Mouse (Mus musculus) ES-E14 (cell line): ENCODE measurements around the gene Hectd4. TPM values are rescaled to one million over a fixed set of nuclear protein-coding genes. Genes with fewer than 3 reads are reported as not detected.

Source experiments
- DNase-seq: peaks from one replicate; pipeline ENCODE4 v3.0.0-alpha.2; 2013; ENCODE audit warnings: low read depth, low spot score
- H3K27ac ChIP-seq: 2 replicates; pipeline ENCODE4 v1.5.1; 2012; ENCODE audit warnings: low read depth, mild to moderate bottlenecking, low read length, moderate library complexity, mixed read lengths; ENCODE audit not compliant: poor library complexity, insufficient read depth, severe bottlenecking
- H3K36me3 ChIP-seq: 2 replicates; pipeline ENCODE4 v1.6.1; 2012; ENCODE audit warnings: mild to moderate bottlenecking, low read length, moderate library complexity, mixed read lengths; ENCODE audit not compliant: control insufficient read depth, poor library complexity, insufficient read depth, severe bottlenecking
- H3K4me1 ChIP-seq, 2 experiments: fragments of 150-350 bp in 1 of 2; sonication (generic) in 1 of 2; 2 replicates each; pipeline ENCODE4 v1.6.1; 2012; ENCODE audit warnings: low read length in 2 of 2, mild to moderate bottlenecking in 1 of 2, mixed read lengths in 1 of 2; ENCODE audit not compliant: control insufficient read depth in 2 of 2, insufficient read depth in 2 of 2, poor library complexity in 1 of 2
- H3K4me3 ChIP-seq, 2 experiments: fragments of 150-350 bp in 1 of 2; sonication (generic) in 1 of 2; 2 replicates each; pipeline ENCODE4 v1.5.1; 2012; ENCODE audit warnings: low read length in 2 of 2, low read depth in 1 of 2, mild to moderate bottlenecking in 1 of 2, mixed read lengths in 1 of 2; ENCODE audit not compliant: insufficient read depth in 1 of 2, poor library complexity in 1 of 2, severe bottlenecking in 1 of 2
- H3K9ac ChIP-seq: 2 replicates; pipeline ENCODE4 v1.6.1; 2012; ENCODE audit warnings: low read depth, mild to moderate bottlenecking, low read length, mixed read lengths; ENCODE audit not compliant: poor library complexity, insufficient read depth, severe bottlenecking
- H3K9me3 ChIP-seq: fragments of 150-350 bp; sonication (generic); 2 replicates; pipeline ENCODE4 v1.6.1; 2012; ENCODE audit warnings: low read depth, mild to moderate bottlenecking, low read length; ENCODE audit not compliant: control insufficient read depth, insufficient read depth
- CHD2 ChIP-seq: IDR thresholded peaks from 2 replicates; pipeline ENCODE4 v1.6.1; 2014; ENCODE audit warnings: mild to moderate bottlenecking, low read depth, low read length, inconsistent platforms
- HCFC1 ChIP-seq: IDR thresholded peaks from 2 replicates; pipeline ENCODE4 v1.6.1; 2012; ENCODE audit warnings: low read length, inconsistent platforms, borderline replicate concordance; ENCODE audit not compliant: insufficient read depth
- MAFK ChIP-seq: IDR thresholded peaks from 2 replicates; pipeline ENCODE4 v1.6.1; 2014; ENCODE audit warnings: mild to moderate bottlenecking, low read depth, low read length, inconsistent platforms; ENCODE audit not compliant: insufficient read depth
- ZC3H11A ChIP-seq: IDR thresholded peaks from 2 replicates; pipeline ENCODE4 v1.6.1; 2012; ENCODE audit warnings: low read depth, mild to moderate bottlenecking, inconsistent platforms, low read length, borderline replicate concordance
- ZNF384 ChIP-seq: IDR thresholded peaks from 2 replicates; pipeline ENCODE4 v1.6.1; 2012; ENCODE audit warnings: low read depth, low read length, inconsistent platforms
- in situ Hi-C, 2 experiments: fragments of 600-800 bp; cut with MboI; formaldehyde crosslinking; loops; one replicate each; pipeline ENCODE4 v1.15.1; 2025; ENCODE audit warnings: low sequenced_read_pairs in 2 of 2, inconsistent platforms in 1 of 2; ENCODE audit not compliant: unreplicated experiment in 2 of 2
- total RNA-seq: library from RNA; depleted of rRNA; stranded (reverse); fragments of 300-350 nt; gene quantifications from 2 replicates; pipeline ENCODE4 v1.2.3, GENCODE M21; 2012

The Hectd4 gene
- total RNA-seq, 1 experiment = 14.2 TPM

DNA sequence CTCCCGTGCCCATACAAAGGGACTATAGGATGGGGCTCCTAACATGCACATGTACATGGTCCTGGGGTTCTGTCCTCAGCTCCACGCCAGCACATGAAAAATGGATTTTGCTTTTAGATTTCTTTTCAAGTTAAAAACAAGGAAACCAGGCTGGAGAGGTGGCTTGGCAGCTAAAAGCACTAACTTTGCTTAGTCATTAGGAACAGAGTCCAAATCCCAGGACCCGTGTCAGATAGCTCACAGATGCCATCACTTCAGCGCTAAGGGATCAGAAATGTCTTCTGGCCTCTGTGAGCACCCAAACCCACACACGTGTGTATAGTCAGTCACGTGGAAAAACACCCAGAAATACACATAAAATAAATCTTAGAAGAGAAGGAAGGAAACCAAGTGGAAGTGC is 116.8 kb downstream of the Hectd4 start:
- Histone ChIP-seq H3K4me3 (no peak overlapping the region), H3K9ac (no peak overlapping the region), H3K9me3 (no peaks in the 10 kb centered on the region), H3K36me3 (peaks cover 20% of the 10 kb centered on the region; the same call in 1 of the 2 replicates), H3K27ac (no peak overlapping the region), H3K4me1 (peaks cover 0 to 7% of the 10 kb centered on the region in 2 experiments; a peak in 1 of 4 replicates)
- DNase-seq = no peak
- TF ChIP-seq ZC3H11A = no peak
- no peak for TF ChIP-seq HCFC1
- TF ChIP-seq ZNF384 = no peak
- TF ChIP-seq MAFK = no peak
- TF ChIP-seq CHD2 = no peak
- in situ Hi-C loops = no loop called here

- in situ Hi-C loops = no loop called here
- Histone ChIP-seq H3K36me3 (peaks cover 24% of the 10 kb centered on the region; the same call in 1 of the 2 replicates), H3K9ac (no peak overlapping the region), H3K27ac (no peak overlapping the region), H3K4me1 (peaks cover 0 to 6% of the 10 kb centered on the region in 2 experiments; a peak in 1 of 4 replicates), H3K9me3 (no peaks in the 10 kb centered on the region), H3K4me3 (no peak overlapping the region)
- TF ChIP-seq HCFC1 (no peak), CHD2 (no peak), ZC3H11A (no peak), MAFK (no peak), ZNF384 (no peak)
- DNase-seq = no peak
Measured at GRCm38 (mm10) chr5:121339507-121340230, 119.7 kb downstream of the Hectd4 start.

DNA sequence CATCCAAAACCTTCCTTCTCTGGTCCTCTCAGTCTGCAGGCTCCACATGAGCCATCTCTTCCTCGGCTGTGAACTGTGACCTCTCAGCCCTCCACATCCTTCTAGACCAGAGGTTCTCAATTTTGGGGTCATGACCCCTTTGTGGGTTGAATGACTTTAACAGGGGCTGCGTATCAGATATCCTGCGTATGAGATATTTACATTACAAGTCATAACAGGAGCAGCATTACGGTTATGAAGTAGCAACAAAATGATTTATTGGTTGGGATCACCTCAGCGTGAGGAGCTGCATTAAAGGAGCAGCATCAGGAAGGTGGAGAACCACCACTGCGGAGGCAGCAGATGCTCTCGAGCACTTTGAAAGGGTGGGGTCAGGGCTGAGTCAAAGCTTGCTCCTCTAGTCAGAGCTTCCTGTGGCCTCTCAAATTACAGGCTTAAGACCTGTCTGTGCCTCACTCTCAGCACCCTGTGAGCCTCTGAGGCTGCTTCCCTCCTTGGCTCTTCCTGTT is 121.0 kb downstream of the Hectd4 start:
- H3K36me3 ChIP-seq = peaks cover 25% of the 10 kb centered on the region; the same call in 1 of the 2 replicates
- no peaks in the 10 kb centered on the region for H3K9me3 ChIP-seq
- H3K27ac ChIP-seq = no peak overlapping the region
- peaks cover 0 to 6% of the 10 kb centered on the region in 2 experiments; a peak in 1 of 4 replicates for H3K4me1 ChIP-seq
- H3K9ac ChIP-seq = no peak overlapping the region
- in situ Hi-C loops = no loop called here
- DNase-seq = no peak
- H3K4me3 ChIP-seq = no peak overlapping the region
- TF ChIP-seq ZNF384 = no peak
- no peak for TF ChIP-seq MAFK
- TF ChIP-seq ZC3H11A = no peak
- TF ChIP-seq CHD2 = no peak
- TF ChIP-seq HCFC1 = no peak

GRCm38 (mm10) chr5:121342490-121342889 is 122.5 kb downstream of the Hectd4 start:
- Histone ChIP-seq H3K27ac (no peak overlapping the region), H3K4me1 (peaks cover 0 to 6% of the 10 kb centered on the region in 2 experiments; a peak in 1 of 4 replicates), H3K36me3 (peaks cover 24% of the 10 kb centered on the region; the same call in 1 of the 2 replicates), H3K9ac (no peak overlapping the region), H3K9me3 (no peaks in the 10 kb centered on the region), H3K4me3 (no peak overlapping the region)
- no peak for DNase-seq
- in situ Hi-C loops = no loop called here
- TF ChIP-seq HCFC1 = no peak
- TF ChIP-seq CHD2 = no peak
- no peak for TF ChIP-seq ZNF384
- TF ChIP-seq MAFK = no peak
- no peak for TF ChIP-seq ZC3H11A
